Mouse (Mus musculus) lung, postnatal 10 days (tissue): ENCODE data around the gene Luc7l3.
"Not testable (repeated sequence)": the region's sequence is repeated elsewhere in the genome, so short reads cannot be mapped to it uniquely, and the experiment has no call there.

ENCODE experiments used
- DNase-seq: peaks from one replicate; pipeline ENCODE4 v3.0.0; 2021

The Luc7l3 gene

GRCm38 (mm10) chr11:94290062-94290740 is 31.6 kb downstream of the Luc7l3 start:
- no peak for DNase-seq

GRCm38 (mm10) chr11:94287105-94287504 is 34.7 kb downstream of the Luc7l3 start:
- no peak for DNase-seq

- DNase-seq: peak; percentile 67
Measured at GRCm38 (mm10) chr11:94285886-94286574, 35.8 kb downstream of the Luc7l3 start.

GRCm38 (mm10) chr11:94283536-94284099 is 38.2 kb downstream of the Luc7l3 start:
- DNase-seq: no peak

- DNase-seq: no peak
Measured at GRCm38 (mm10) chr11:94282291-94282690, 39.5 kb downstream of the Luc7l3 start.

- no peak for DNase-seq
Measured at GRCm38 (mm10) chr11:94281199-94282181, 40.3 kb downstream of the Luc7l3 start, which contains the start of gene Gm21885. Gene Gm21885 (plus strand): TSS chr11:94281873.

- DNase-seq: peak; percentile 93
Measured at GRCm38 (mm10) chr11:94276869-94277337, 44.9 kb downstream of the Luc7l3 start.

- no peak for DNase-seq
Measured at GRCm38 (mm10) chr11:94275686-94276085, 46.1 kb downstream of the Luc7l3 start.

GRCm38 (mm10) chr11:94275226-94275625 is 46.6 kb downstream of the Luc7l3 start:
- no peak for DNase-seq

GRCm38 (mm10) chr11:94274206-94274867 is 47.5 kb downstream of the Luc7l3 start:
- no peak for DNase-seq

GRCm38 (mm10) chr11:94272960-94273927 is 48.5 kb downstream of the Luc7l3 start:
- no peak for DNase-seq

GRCm38 (mm10) chr11:94271015-94271414 is 50.8 kb downstream of the Luc7l3 start:
- DNase-seq: no peak

- no peak for DNase-seq
Measured at GRCm38 (mm10) chr11:94269906-94270305, 51.9 kb downstream of the Luc7l3 start.

- DNase-seq: no peak
Measured at GRCm38 (mm10) chr11:94268761-94269160, 53.0 kb downstream of the Luc7l3 start.

GRCm38 (mm10) chr11:94266155-94266554 is 55.6 kb downstream of the Luc7l3 start:
- not testable (repeated sequence) for DNase-seq

GRCm38 (mm10) chr11:94265134-94265785 is 56.5 kb downstream of the Luc7l3 start:
- peak; percentile 89 for DNase-seq

GRCm38 (mm10) chr11:94261585-94262370 is 60.0 kb downstream of the Luc7l3 start:
- no peak for DNase-seq

GRCm38 (mm10) chr11:94259814-94260213 is 62.0 kb downstream of the Luc7l3 start:
- no peak for DNase-seq

- DNase-seq: peak; percentile 35
Measured at GRCm38 (mm10) chr11:94257987-94258386, 63.8 kb downstream of the Luc7l3 start.
